Mouse (Mus musculus) NIH3T3 (cell line): ENCODE measurements at regions not wholly inside any gene's neighbourhood (a gene's known extent, or its start where the extent isn't known, plus 50 kb on each side); places are given as distances from the start of the nearest gene placed in this dataset.
"Not testable (repeated sequence)": the region's sequence is repeated elsewhere in the genome, so short reads cannot be mapped to it uniquely, and the experiment has no call there.

Source experiments
- DNase-seq: peaks from one replicate; pipeline ENCODE4 v3.0.0-alpha.2; 2012; ENCODE audit warnings: low read depth

- peak; percentile 77 for DNase-seq
Measured at GRCm38 (mm10) chr2:108764703-108765102, 515.8 kb upstream of the Kif18a start.

DNA sequence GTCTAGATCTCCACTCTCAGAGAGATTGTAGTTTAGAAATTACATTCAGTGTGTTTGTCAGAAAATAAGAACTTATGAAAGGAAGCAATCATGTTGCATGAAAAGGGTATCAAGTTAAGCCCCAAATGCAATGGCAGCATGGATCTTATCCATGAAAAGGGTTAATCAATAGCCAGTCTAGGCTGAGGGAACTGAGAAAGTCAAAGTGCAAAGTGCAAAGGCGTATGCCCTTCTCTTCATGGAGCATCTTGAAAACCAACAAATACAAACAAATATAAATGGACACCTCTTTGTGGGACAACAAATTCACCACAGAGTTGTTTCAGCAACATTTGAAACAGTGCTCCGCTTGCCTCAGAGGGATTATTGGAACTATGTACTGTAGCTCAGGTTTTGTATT is 514.1 kb upstream of the Kif18a start:
- DNase-seq: no peak

GRCm38 (mm10) chr2:108770383-108770782 is 510.2 kb upstream of the Kif18a start:
- DNase-seq: no peak

- DNase-seq: peak; percentile 68
Measured at GRCm38 (mm10) chr2:108783457-108783856, 497.1 kb upstream of the Kif18a start.

DNA sequence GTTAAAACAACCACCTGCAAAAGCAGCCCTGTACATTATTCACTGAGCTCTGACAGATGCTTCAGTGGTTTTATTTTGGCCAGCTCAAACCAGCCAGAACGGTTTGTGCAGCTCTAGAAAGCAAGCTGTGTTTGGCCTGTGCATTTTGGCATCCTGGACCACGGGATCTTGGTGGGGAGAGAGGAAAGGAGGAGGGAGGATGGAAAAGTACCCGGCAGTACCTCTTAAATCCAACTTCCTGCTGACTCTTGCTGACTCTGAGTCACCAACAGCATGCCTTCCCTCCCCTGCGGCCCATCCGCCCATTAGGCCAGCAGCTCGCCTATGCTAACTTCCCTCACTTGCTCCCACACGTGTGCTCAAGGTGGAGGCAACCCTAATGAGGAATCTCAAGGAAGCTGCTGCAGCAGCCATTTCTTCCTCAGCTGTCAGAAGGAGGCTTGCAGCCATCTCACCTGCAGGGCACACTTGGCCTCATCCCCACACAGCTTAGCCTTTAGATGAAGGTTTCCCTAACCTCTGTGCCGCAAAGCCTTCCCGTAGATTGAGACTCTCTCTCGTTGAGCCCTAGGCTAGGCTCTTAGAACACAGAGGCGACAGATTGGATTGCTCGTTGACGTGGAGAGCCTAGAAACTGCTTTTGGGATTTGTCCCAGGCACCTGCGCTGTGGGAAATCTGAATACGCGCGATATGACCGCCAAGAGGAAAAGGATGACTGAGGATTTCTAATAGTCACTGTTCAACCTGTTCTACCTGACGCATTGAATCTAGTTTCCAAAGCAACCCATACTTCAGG is 495.2 kb upstream of the Kif18a start:
- DNase-seq: peak; percentile 63

DNA sequence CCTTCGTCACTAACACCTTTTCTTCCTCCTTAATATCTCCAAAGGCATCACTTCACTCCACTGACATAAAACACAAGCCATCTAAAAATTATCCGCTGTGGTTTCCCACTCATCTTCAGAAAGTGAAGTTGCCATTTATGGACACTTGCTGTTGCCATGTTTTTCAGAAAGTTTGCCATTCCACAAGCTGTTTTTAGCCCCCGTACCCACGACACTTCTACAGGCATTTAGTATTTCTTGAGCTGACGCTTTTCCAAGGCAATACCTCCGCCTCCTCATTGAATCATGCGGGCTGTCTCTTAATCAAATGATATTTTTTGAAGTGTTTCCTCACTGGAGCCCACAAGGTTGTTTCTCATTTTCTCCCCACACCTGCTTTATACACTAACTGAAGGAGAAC is 491.4 kb upstream of the Kif18a start:
- no peak for DNase-seq

- peak; percentile 71 for DNase-seq
Measured at GRCm38 (mm10) chr2:108795145-108795544, 485.4 kb upstream of the Kif18a start.

DNA sequence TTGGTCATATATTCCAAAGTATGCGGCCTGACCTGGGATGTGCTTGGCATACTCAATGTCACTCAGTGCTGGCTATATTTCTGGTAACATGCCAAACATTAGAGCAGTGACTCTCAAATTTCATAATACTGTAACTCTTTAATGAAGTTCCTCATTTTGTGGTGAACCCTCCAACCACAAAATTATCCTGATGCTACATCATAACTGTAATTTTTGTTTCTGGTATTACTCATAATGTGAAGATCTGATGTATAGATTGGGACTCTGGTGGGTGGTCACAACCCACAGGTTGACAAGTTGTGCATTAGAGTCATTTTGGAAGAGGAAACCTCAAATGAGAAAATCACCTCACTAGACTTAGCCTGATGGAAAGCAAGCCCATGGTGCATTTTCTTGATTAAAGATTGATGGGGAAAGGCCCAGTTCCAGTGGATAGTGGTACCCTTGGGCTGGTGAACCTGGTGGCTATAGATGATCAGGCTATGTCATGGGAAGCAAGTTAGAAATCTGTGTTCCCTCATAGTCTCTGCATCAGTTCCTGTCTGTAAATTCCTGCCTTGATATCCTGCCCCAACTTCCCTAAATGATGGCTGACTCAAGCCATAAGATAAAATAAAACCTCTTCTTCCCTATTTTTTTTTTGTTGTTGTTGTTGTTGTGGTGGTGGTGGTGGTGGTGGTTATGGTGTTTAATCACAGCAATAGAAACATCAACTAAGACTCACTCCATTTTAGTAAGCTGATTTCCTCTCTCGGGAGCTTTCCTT is 483.5 kb upstream of the Kif18a start:
- no peak for DNase-seq

- no peak for DNase-seq
Measured at GRCm38 (mm10) chr2:108812367-108812766, 468.2 kb upstream of the Kif18a start.

GRCm38 (mm10) chr2:108813040-108813566 is 467.4 kb upstream of the Kif18a start:
- no peak for DNase-seq

- peak; percentile 30 for DNase-seq
Measured at GRCm38 (mm10) chr2:108816579-108816978, 464.0 kb upstream of the Kif18a start.

GRCm38 (mm10) chr2:108824025-108824424 is 456.5 kb upstream of the Kif18a start:
- no peak for DNase-seq

DNA sequence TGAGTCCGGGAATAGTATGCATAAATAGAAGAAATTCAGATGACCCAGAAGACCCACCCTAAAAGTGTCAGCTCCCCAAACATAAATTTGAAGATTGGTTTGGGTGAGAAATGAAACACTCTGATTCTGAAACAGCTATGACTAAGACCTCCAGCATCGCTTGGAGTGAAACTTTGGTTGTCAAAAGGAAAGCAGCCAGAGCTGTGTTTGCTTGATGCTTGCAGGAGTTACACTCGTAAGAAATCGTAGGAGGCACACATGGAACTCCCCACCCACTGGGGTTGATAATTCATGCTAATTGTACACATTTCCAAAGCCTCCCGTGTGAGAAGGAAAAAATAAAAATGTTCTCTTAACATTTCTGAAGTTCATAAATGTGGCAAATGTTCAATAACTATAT is 454.6 kb upstream of the Kif18a start:
- peak; percentile 63 for DNase-seq

GRCm38 (mm10) chr2:108827106-108827838 is 453.3 kb upstream of the Kif18a start:
- DNase-seq: peak; percentile 84

GRCm38 (mm10) chr2:108827974-108828700 is 452.4 kb upstream of the Kif18a start:
- no peak for DNase-seq

DNA sequence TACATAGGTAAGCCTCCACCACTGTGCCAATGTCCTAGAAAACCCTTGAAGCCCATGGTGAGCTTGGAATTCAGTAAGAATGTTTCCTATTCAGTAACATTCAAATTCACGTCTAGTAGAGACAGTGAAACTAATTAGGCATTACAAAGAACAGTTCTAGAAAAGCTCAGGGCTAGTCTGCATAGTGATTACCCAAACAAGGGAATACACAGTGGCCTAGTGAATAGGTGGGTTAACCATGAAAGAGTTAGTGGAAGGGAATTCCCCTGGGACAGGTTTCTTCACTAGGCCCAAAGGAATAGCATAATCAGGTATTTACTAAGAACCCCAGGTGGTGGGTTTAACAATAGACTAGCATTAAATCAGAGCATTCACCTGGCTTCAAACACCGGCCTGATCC is 436.7 kb upstream of the Kif18a start:
- not testable (repeated sequence) for DNase-seq

- no peak for DNase-seq
Measured at GRCm38 (mm10) chr2:108848051-108848450, 432.5 kb upstream of the Kif18a start.

DNA sequence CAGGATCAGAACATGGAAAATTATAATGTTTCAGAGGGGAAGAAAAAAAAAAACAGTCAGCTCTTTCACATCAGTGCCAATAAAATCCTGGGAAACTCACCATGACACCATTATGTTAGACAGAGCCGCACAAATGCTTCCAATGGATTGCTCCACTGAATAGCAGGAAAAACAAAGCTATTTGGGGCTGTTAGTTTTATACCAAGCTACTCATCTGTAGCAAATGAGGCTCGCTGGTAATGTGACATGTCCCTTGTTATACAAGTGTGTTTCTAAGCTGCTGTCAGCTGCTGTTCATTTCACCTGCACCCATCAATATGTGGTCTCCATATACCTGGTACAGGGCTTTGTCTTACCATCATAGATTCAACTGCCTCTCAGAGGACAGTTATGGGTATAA is 426.1 kb upstream of the Kif18a start:
- DNase-seq: no peak

DNA sequence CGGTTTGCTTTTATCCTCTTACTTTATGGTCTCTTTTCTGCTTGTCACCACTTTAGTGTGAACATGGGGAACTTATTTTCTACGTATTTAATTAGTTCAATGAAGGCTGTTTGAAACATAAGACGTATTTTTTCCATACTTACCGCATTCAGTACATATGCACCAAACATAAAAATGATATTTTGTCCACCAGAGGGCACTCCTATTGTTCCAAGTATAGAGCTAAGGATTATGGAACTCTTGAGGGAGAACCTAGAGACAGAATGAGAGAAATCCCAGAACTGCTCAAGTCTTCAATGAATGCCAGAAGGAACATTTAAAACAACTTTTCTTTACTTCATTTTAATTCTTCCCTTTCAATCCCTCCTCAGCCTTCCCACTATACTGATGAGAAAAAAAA is 403.4 kb upstream of the Kif18a start:
- peak; percentile 65 for DNase-seq

GRCm38 (mm10) chr2:108877676-108878075 is 402.9 kb upstream of the Kif18a start:
- peak; percentile 55 for DNase-seq

- DNase-seq: no peak
Measured at GRCm38 (mm10) chr2:108904121-108904733, 376.3 kb upstream of the Kif18a start.
